Mouse (Mus musculus) cerebellum, adult 2 months (tissue): Measurements from ENCODE around the gene Atg7.

Experiments
- CTCF ChIP-seq: fragments of 200-500 bp; IDR thresholded peaks from 2 replicates; pipeline ENCODE4 v1.5.1; 2011; ENCODE audit warnings: low read depth, mild to moderate bottlenecking, control low read depth, low read length, moderate library complexity, borderline replicate concordance; ENCODE audit not compliant: insufficient read depth
- POLR2A ChIP-seq: fragments of 200-500 bp; IDR thresholded peaks from 2 replicates; pipeline ENCODE4 v1.6.1; 2011; ENCODE audit warnings: low read length, control low read depth, borderline replicate concordance; ENCODE audit not compliant: insufficient read depth

- no peak for TF ChIP-seq POLR2A
- no peak for TF ChIP-seq CTCF
Observed at GRCm38 (mm10) chr6:114782486-114782885, 139.6 kb downstream of the Atg7 start.
